Mouse (Mus musculus): ENCODE results near the gene Ccer2.

The Ccer2 gene

DNA sequence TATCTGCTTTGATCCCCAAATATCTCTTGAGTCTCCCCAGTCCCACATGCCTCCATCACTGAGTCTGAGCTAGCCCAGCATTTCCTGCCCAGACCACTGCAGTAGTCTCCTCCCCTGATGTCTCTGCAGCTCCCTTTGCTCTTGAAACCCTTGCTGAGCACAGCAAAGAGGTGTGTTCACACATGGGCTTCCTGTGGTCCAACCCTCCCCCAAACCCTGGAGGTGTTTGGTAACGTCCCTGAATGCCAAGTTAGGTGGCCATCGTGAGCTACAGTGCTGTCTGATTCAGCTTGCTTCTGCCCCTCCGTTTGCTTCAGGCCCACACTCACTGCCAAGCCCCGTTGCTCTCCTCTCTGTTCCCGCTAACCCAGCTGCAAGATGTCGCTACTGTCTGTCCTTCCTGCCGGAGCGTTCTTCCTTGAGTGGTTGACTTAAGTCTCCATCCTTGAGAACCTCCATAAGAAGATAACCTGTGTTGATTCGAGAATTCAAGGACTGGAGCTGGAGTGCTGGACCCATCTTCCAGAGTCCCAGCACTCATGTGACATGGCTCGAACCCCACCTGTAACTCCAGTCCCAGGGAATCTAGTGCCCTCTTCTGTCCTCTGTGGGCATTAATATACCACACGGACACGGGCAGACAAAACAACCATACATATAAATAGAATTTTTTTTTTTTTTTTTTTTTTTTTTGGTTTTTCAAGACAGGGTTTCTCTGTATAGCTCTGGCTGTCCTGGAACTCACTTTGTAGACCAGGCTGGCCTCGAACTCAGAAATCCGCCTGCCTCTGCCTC lies 36.6 kb downstream of the Ccer2 start:
- no peak for DNase-seq (ENCODE audit: low spot score)

DNA sequence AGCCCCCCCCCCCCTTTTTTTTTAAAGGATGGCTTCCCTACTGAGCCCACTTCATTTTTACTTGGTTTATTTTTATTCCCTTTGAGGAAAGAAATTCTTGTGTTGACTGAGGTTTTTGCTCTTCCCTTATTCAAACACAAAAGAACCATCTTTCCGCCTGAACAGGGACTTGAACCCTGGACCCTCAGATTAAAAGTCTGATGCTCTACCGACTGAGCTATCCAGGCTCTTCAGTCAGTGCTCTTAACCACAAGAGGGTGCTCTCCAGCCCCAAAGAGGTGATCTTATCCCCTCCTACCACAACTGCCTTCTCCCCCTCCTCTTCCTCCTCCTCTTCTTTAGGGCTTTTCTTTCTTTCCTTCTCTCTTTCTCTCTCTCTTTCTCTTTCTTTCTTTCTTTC lies 37.9 kb downstream of the Ccer2 start:
- DNase-seq (ENCODE audit: low spot score): no peak

DNA sequence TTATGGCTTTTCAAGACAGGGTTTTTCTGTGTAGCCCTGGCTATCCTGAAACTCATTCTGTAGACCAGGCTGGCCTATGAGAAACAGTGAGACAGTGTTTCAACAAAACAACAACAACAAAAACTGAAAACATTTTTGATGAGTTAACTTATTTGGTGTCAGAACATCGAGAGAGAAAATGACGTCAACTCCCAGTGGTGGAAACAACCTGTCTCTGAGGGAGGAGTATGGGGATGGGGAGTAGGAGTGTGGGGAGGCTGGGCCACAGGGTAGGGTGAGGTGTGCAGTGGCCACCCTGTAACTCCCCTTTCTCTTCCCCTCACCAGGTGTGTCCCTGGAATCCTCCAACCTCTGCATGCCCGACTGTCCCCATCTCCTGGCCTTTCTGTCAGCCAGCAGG lies 38.5 kb downstream of the Ccer2 start:
- no peak for DNase-seq (ENCODE audit: low spot score)

DNA sequence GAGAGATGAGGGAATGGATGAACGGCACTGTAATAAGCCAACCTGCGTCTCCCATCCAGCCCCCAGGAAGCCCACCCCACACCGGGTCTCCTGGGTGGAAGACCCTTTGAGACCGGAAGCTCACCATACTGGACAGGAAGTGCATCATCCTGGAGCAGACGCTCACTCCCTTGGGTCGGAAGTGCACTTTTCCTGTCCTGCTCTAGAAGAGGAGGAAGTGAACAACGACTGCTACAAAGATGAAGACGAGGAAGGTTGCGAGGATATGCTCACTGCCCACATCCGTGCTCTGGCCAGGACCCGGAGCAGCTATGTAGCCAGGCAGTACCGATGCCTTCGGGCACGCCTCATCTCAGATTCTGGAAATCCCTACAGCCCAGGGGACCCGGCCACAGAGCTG lies 39.9 kb downstream of the Ccer2 start:
- DNase-seq (ENCODE audit: low spot score): no peak

DNA sequence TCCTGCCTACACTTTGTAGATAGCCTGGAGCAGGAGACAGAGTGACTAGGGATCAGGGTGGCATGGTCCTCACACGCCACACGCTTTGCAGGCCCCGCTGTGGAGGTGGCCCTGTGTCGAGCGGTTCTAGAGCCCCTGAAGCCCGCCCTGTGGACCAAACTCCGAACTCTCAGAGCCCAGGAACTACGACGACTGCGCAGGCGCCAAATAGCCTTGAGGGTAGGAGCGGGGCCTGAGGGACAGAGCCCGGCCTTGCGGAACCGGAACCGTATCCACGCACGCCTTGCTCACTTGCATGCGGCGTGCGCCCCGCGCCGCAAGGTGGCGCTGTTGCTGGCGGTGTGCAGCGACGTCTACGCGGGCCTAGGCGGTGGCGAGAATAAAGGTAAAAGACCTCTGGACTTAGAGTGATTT lies 40.6 kb downstream of the Ccer2 start:
- DNase-seq (ENCODE audit: low spot score): peak; percentile 77

DNA sequence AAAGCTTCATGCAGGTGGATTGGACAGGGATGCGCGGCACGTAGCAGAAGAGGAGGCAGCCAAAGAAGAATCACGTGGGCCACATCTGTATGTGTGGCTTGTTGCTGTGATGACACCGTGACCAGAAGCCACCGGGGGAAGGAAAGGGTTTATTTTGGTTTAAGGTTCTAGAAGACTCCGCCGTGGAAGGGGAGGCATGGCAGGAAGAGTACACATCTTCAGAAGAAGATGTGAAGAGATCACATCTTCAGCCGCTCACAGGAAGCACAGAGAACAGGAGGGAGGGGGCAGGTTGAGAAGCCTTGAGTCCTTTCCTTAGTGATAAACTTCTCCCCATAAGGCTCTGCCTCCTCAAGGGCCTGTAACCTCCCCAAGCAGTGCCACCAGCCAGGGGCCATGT lies 44.0 kb downstream of the Ccer2 start:
- no peak for DNase-seq (ENCODE audit: low spot score)

DNA sequence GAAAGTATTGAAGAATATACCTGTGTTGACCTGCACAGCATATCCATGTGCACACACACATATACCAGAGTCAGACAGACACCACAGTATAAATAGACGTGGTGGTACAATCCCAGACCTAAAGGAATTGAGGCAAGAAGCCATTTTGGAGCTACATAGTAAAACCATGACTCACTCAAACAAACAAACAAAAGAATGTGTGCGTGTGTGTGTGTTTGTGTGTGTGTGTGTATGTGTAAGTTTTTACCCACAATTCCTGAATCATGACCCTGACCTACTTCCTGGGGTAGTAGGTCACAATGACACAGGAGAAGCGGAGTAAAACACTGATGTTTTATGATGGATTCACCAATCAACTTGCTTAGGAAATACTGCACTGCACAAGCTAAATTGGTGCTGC lies 45.5 kb downstream of the Ccer2 start:
- DNase-seq (ENCODE audit: low spot score): no peak

DNA sequence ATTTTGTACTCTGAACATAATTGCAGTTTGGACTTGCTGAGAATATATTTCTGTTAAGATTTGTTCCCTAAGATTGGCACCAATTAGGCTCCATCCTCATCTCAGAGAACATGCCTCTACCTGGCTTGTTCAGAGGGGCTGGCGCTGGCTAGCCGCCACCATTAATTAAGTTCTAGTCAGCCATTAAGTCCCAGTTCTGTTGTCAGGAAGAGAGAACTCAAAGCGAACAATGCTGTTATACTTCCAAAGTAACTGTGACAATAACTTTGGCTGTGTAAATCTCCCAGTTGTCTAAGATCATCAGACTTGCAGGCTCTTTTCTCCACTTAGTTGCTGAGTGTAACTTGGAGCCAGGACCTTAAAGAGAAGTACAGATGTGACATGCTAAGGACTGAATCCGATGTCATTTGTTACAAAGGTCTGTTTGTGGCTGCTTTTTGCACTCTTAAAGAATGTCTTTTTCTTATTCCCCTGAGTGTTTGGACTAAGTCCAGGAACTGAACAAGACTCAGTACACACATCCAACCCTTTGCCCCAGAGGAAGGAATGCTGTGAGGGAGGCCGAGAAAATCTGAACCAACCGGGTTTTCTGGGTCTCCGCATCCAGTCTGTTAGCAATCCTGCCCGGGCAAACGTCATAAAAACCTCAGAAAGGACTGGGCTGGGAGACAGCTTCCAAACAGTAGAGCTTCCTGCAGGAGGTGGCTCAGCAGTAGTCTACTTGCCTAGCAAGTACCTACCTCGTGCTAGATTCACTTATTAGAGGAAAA lies 46.1 kb downstream of the Ccer2 start:
- DNase-seq (ENCODE audit: low spot score): peak; percentile 44

DNA sequence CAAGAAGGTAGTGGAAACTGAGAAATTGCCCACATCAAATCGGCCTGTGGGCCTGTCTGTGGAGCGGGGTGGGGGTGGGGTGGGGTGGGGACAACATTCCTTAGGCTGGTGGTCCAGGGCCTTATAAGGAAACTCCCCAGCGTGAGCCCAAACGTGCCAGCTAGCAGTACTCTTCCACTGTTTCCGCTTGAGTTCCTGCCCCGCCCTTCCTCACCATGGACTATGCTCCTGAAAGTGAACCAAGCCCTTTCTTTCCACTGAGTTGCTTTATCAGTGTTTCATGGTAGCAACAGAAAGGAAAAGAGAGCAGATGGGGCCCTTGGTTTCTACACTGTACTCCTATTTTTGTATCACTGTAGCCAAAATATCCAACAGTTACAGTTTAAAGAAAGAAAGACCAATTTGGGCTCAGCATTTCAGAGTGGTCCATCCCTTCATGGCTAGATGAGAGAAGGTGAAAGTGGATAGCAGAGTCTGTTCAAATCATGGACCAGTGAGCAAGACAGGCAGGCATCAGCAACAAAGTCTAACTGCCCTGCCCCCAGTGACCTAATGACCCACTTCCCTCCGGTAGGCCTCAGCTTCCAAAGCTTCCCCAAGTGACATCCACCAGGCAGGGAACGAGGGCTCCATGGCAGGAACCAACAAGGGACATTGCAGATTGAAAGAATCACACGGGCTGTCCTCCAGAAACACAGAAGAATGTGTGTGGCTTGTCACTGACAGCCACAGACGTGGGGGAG lies 47.0 kb downstream of the Ccer2 start:
- DNase-seq (ENCODE audit: low spot score): no peak

DNA sequence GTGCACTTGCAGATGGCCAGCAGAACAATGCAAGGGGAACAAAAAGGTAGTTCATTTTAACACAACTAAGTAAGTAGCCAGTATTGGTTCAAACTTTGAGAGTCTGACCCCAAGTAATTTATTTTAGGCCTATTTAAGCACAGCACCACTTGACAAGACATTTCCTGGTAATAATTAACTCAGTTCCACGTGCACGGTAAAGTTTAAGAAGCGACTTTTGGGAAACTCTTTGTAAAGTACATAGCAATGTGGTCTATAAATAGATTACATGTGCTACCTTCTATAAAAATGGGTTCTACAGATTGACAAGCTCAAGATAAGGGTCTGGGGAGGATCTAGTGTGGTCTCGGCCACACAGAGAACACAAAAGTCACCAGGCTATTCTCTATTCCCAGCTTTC lies 47.8 kb downstream of the Ccer2 start:
- no peak for DNase-seq (ENCODE audit: low spot score)

DNA sequence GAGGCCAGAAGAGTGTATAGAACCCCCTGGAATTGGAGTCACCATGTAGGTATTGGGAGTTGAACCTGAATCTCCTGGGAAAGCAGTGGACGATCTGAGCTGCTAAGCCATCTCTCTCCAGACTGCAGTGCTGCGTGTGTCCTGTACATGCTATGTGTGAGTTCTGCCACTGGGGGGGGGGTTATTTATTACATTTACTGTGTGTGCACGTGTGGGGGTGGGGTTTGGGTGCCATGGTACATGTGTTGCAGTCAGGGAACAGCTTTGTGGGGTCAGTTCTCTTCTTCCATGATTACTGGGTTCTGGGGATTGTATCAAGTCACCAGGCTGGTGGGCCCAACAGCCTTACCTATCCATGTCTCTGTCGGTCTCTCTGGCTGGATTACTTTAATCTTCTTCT lies 50.9 kb downstream of the Ccer2 start:
- DNase-seq (ENCODE audit: low spot score): no peak

DNA sequence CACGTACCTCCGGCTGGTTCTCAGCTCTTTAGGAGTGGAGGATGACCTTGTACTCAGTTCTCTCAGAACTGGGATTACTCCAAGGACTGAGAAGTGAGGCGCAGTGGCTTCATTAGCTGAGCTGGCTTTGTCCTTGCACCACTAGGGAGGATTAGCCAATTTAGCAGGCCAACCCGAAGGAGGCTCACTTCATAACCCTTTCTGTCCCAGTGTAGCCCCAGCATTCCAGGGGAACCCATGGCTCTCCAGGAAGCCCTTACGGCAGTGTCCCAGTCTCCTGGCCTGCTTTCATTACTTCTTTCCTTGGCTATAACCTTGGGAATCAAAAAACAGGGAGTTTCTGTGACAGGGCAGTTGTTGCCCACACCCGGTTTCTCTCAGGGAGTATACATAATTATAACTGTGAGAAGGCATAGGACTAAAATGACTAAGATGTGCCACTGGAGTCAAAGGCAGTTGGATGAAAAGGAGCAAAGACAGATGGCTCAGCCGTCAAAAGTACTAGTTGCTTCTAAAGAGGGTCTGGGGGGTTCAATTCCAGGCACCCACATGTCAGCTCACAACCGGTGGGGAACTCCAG lies 51.8 kb downstream of the Ccer2 start:
- DNase-seq (ENCODE audit: low spot score): no peak

DNA sequence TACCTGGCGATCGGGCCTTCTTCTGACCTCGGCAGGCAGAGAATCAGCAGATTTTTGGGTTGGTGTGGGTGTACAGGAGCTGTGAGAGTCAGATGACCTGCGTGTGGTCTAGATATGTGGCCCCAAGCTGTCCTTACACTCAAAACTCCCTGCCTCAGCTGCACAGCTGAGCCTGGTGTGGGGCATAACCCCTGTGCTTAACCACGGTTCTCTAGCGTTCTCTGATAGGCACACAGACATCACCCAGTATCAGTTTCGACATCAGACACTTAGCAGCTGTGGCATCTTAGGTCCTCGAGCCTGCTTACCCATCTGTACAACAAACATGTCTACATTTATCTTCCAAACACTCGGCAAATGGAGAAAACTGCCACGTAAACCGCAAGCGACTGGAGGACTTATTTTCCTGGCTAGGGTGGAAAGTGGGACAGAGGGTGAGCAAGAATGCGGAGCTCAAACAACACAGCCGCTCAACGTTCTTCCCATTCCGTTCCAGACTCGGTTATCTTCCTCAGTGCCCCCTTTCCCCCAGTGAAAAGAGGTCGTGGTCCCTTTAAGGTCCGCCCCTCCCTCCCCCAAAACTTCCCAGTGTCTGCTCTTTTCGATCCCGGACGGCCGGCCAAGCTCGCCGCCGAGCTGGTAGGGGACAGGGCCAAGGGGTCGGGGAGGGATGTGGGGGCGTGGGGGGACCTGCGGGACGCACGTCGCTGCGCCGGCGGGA lies 52.4 kb downstream of the Ccer2 start, which contains the start of gene Hnrnpl:
Gene Hnrnpl, plus strand, starts transcription at position 321 of the 721 bp plus-strand sequence.
- DNase-seq (ENCODE audit: low spot score): peak; percentile 67
